Mouse (Mus musculus): ENCODE measurements around the gene Krtap15.

Krtap15 gene

GRCm38 (mm10) chr16:88820066-88820465 is at the start of gene Krtap15:
Krtap15 (plus strand) TSS chr16:88820215.
- no peak for DNase-seq (ENCODE audit: extremely low spot score, low read depth, low spot score)

DNA sequence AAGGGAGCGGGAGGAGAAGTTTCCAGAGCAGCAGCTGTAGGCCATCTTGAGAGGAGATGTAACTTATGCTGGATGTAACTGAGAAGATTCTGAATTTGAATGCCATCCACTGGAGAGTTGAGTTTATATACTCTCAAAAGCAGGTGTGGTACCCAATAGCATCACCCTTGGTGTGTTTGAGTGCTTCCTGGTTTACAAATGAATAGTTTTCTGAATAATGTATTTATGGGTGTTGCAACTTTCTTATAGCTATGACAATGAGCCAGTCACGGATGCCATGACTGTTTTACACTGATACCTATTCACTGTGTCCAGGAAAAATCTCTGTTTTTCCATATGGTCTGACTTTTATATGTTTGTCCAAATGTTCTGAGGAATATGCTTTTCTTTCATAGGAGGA is 45.9 kb upstream of the Krtap15 start, which contains the start of gene 2310057N15Rik:
2310057N15Rik (minus strand) TSS at position 101 of the 400 bp plus-strand sequence.
- DNase-seq (ENCODE audit: extremely low spot score, low read depth, low spot score): no peak

DNA sequence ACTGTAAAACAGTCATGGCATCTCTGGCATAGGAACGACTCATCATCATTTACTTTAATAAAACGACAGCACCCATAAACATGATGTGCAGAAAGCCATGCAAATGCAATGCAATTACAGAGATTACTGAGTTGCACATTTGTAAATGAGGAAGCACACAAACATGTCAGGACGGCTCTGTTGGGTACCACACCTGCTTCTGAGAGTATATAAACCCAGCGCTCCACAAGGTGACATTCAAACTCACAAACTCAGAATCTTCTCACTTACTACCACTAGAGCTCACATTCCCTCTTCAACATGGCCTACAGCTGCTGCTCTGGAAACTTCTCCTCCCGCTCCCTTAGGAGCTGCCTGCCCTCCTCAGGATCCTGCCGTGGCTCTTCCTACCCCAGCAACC is 42.4 kb upstream of the Krtap15 start, which contains the start of gene Gm5965:
Gm5965 (plus strand) TSS at position 301 of the 400 bp plus-strand sequence.
- no peak for DNase-seq (ENCODE audit: extremely low spot score, low read depth, low spot score)

GRCm38 (mm10) chr16:88786786-88787185 is 33.2 kb upstream of the Krtap15 start:
- no peak for DNase-seq (ENCODE audit: extremely low spot score, low read depth, low spot score)

GRCm38 (mm10) chr16:88811827-88812226 is 8.2 kb upstream of the Krtap15 start, which contains the start of gene Gm20741:
Gm20741 (minus strand) TSS chr16:88812220.
- DNase-seq (ENCODE audit: extremely low spot score, low read depth, low spot score): no peak

GRCm38 (mm10) chr16:88823736-88824135 is 3.7 kb downstream of the Krtap15 start:
- DNase-seq (ENCODE audit: extremely low spot score, low read depth, low spot score): peak; percentile 42

DNA sequence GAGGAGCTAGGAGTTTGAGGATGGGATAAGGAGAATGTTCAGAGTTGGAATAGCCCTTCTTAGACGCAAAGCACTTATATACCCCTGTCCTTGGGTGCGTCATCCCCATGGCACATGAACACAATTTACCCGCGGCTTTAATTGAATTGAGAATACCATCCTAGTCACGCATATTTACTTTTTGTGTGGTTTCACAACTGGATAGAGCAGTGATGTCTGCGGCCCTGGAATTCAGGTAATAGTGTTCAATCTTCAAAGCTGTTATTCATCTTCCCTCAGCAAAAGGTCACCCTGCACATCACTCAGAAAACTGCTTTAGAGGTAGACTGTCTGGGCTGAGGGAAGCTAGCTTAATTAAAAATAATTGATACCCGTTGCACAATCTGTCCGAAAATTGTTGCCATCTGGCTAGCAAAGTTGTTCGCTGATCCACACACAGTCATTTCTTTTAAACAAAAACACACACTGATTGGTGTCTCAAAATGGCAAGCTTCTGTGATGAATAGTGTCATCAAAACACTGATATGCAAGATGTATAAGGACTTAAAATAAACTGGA is 6.2 kb downstream of the Krtap15 start, which contains the start of gene Krtap14:
Krtap14 (minus strand) TSS at position 51 of the 558 bp plus-strand sequence.
- DNase-seq (ENCODE audit: extremely low spot score, low read depth, low spot score): peak; percentile 12

DNA sequence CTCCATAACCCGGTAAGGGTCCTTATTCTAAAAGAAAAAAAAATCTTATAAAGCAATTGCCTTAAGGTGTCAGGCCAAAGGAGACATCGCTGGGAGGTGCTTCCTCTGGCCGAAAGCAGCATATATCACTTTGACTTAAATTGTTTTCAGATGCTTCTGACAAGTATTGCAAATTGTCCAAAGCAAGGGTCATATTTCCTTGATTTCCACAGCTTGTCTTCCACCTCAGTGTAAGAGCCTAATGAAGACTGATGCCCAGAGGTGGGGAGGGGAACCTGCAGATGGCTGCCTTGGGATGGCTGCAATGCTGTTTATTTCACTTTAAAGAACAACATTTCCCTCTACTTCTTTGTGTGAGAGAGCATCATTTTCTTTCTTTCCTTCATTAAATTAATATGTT is 7.0 kb downstream of the Krtap15 start:
- peak; percentile 12 for DNase-seq (ENCODE audit: extremely low spot score, low read depth, low spot score)

DNA sequence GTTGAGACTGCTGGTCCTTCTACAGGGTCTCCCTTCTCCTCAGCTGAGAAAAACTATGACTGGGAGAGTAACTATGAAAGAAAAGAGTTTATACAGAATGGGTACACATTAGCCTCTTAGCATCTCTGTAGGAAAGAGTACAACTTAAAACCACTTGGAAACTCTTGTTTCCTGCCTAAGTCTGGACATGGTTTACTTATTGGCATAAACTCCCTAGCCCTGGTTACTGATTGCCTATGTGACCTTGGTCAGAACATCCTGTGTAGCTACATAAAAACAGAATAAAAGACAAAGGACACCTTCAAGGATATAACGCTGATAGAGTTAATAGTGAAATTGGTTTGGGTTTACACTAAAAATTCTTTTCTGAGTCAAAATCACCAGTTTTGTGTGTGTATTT is 27.3 kb downstream of the Krtap15 start:
- DNase-seq (ENCODE audit: extremely low spot score, low read depth, low spot score): no peak

- DNase-seq (ENCODE audit: extremely low spot score, low read depth, low spot score): no peak
Measured at GRCm38 (mm10) chr16:88848558-88848957, 28.5 kb downstream of the Krtap15 start.

- peak; percentile 20 for DNase-seq (ENCODE audit: extremely low spot score, low read depth, low spot score)
Measured at GRCm38 (mm10) chr16:88851450-88851849, 31.4 kb downstream of the Krtap15 start.

DNA sequence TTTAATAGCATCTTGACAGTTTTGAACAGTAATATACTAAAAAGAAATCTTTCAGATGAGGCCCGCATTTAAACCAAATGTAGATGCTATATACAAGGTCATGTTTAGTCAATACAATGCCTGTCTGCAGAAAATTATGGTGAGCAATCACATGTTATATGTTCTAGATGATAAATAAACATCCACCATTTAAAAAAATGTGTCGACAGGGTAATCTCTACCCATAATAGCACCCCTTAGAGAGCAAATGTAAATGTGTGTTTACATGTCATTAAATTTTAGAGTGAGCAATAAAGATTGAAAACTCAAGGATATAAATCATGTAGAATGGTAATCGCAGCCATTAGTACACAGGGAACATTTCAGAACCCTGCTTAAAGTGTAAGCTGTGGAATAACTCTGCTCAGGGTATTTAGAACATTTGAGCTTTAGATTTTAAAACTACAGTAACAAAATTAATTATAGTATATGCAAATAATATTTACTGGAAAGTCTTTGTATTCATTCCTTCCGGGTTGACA is 44.9 kb downstream of the Krtap15 start:
- DNase-seq (ENCODE audit: extremely low spot score, low read depth, low spot score): peak; percentile 6

- no peak for DNase-seq (ENCODE audit: extremely low spot score, low read depth, low spot score)
Measured at GRCm38 (mm10) chr16:88869311-88869710, 49.3 kb downstream of the Krtap15 start, which contains the start of gene Krtap19-1. Krtap19-1 (minus strand) TSS chr16:88869411.

DNA sequence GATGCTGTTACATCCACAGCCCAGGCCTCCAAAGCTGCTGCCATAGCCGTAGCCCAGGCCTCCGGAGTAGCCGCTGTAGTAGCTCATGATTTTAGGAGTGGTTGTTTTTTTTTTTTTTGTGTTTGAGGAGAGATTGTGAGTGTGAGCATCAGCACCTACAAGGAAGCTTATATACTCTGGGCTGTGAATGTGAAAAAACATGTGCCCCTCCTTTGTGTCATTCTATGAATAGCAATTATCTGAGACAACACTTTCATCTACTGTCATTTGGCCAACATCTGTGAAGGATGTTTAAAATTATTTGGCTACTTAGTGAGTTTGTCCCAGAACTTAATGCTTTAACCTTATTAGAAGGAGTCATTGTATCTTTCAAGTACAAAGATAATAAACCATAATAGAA is 54.2 kb downstream of the Krtap15 start, which contains the start of gene Krtap19-2:
Krtap19-2 (minus strand) TSS at position 101 of the 400 bp plus-strand sequence.
- DNase-seq (ENCODE audit: extremely low spot score, low read depth, low spot score): no peak

DNA sequence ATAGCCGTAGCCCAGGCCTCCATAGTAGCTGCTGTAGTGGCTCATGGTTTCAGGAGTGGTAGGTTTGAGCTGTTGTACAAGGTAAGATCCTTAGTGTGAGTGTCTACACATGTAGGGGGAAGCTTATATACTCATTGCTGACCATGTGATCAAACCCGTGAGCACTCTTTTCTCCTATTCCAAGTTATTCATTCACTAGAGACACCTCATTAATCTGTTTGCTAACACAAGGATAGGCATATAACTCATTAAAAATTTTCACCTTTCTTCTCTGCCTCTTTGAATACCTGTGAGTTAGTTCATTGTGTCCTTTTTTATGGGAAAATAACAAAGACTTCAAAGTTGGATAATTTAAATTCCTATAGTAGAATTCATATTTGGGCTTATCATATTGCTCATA is 57.9 kb downstream of the Krtap15 start, which contains the start of gene Krtap19-3:
Krtap19-3 (minus strand) TSS at position 101 of the 400 bp plus-strand sequence.
- no peak for DNase-seq (ENCODE audit: extremely low spot score, low read depth, low spot score)
